Mouse (Mus musculus) ovary, postnatal 36 days (tissue): Measurements from ENCODE around the gene Stpg2.
"Not testable (repeated sequence)": the region's sequence is repeated elsewhere in the genome, so short reads cannot be mapped to it uniquely, and the experiment has no call there.

Experiments used
- DNase-seq: peaks from one replicate; pipeline ENCODE4 v3.0.0; 2022; ENCODE audit warnings: low spot score, mixed read lengths

The Stpg2 gene

GRCm38 (mm10) chr3:139205444-139205998 lies at the start of gene Stpg2:
Stpg2 (plus strand) TSS chr3:139205694.
- peak; percentile 89 for DNase-seq

DNA sequence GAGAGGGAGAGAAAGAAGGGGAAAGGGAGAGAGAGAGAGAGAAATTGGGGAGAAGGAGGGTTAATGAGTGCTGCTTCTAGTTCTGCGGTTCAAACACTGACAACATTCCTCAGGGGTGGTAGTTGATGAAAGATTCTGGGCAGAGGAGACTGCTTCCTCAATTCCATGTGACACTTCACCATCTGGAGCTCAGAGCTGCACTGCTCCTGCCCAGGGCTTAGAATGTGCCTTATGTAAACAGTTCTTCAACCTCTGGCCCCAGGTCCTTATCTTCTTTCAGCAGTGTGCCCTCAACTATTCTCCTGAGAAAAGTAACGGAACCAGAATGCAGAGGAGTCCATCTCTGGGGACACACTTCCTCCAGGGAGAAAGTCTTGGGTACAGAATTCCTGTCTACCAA lies 43.3 kb upstream of the Stpg2 start:
- DNase-seq = no peak

DNA sequence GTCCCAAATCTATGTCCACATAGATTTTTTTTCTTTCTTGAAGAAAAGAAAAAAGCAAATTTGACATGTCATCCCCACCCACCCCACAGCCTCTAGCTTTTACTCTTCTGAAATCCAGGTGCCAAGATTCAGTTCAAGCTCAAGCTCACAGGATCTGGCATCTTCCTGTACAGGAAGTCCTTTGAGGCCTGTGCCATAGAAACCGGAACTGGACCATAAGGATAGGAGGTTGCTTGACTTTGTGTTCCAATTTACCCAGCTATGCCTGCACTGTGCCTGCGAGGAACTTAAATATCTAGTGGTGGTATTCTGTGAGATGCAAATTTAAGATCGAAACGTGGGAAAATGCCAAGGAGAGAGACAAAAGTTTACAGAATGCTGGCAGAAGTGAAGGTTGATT lies 42.8 kb upstream of the Stpg2 start:
- no peak for DNase-seq

DNA sequence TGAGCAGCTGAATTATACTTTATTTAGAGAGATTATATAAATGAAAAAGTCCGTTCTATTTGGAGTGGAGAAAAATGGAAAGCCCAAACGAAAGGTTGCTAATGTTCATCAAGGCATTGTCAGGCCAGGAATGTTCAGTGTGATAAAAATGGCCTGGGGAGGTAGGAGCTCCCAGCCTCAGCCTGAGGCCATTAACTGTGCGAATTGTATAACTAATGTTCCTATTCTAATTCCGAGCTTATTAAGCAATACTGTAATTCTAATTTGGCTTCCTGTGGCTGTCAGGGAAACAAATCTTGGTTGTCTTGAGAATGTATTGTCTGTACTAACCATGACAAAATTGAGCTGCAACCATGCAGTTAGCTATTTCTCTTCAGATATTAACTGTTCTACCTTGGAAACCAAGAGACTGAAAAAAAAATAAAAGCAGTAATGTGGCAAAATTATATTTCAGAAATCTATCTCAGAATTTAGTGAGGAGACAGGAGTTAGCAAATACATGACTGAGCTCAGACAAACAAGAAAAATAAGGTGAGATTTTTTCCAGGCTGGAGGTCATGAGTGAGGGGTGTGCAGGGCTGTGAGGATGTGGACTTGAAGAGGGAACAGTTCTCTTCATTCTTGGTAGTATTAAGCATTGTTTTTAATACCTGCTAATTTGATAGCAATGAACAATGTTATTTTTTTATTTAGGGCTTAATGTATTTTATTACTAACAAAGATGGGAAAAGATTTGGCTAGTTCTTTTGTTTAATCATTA lies 36.8 kb upstream of the Stpg2 start:
- no peak for DNase-seq

DNA sequence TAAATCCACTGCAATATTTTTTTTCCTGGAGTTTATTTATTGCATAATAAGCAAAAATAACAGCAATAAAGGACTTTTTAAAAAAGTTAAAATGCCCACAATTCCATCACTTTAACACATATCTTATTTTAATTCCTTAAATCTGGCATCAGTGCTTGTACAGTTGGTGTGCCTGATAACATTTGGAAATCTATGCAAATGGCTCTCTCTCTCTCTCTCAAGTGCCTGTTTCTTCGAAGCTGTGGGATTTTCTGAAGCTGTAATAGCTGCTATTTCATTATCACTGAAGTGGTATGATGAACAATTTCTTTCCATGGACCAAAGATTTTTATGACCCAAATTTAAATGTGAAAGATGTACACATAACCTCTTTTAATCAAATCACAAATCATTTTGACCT lies 35.8 kb upstream of the Stpg2 start:
- no peak for DNase-seq

- DNase-seq = no peak
Observed at GRCm38 (mm10) chr3:139176936-139177335, 28.6 kb upstream of the Stpg2 start.

DNA sequence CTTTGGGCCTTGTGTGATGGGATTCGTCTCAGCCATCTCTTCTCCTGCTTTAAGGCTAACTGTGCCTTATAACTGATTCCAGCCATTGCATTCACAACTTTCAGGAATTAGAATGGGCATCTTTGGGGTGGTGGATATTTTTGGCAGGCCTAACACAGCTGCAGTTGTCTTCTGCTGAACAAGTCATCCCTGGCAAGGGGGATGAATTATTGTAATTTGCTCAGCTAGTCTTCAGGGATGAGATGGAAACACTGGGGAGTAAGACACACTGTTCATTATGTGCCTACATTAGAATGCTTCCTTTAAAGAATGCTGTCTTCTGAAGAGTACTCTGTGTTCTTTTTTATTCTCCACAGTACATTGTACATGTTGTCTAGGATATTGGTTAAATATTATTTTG lies 14.0 kb upstream of the Stpg2 start:
- no peak for DNase-seq

DNA sequence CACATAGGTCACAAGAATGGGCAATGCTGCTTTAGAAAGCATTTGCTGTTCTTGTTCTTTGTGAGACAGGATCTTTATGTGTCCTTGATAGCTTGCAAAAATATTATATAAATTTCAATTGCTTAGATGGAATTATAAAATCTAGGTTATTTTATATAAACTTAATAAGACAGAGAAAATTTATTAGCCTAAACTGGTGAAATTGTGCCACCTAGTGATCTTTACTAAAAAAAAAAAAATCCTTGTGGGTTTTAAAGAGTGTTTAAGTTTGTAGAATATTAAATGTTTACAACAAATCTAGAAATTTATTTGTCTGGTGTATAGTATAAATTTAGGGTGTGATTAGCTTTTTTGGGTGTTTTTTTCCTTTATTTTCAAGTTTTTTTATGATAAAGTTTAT lies 11.6 kb upstream of the Stpg2 start:
- no peak for DNase-seq

DNA sequence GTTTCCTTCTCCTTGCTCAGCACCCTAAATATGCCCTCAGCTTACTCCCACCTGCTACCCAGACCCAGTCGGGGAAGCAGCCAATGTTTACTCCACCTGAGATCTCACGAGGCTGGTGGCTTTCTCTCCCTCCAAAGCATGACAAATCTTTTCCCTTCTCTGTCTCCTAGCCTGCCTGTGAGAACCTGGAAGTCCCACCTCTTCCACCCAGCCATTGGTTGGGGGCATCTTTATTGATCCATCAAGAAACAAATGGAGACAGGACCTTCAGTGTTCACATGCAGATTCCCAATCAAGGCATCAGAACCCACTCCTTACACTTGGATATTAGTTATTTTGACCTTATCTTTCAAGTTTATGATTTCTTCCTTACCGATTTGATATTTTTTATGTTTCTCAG lies 7.1 kb upstream of the Stpg2 start:
- DNase-seq = no peak

GRCm38 (mm10) chr3:139200324-139200723 lies 5.2 kb upstream of the Stpg2 start:
- no peak for DNase-seq

DNA sequence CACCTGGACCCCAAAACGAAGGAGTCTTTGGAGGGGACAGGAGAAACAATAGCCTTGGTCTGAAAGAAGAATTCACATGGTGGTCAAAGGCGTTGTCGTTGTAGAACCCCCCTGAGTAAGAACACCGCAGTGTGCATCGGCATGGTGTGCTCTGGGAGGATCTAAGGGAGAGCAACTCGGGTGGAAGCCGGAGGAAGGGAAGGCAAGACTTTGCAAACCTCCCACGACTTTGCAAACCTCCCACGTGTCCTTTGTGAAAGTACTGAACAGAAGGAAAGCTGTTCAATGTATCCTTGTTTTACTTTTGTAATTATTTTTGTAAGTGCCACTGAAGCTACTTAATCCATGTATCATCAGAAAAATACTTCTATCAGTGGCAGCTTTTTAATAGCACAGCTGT lies 11.5 kb downstream of the Stpg2 start:
- no peak for DNase-seq

- DNase-seq = no peak
Observed at GRCm38 (mm10) chr3:139225123-139225522, 19.6 kb downstream of the Stpg2 start.

- no peak for DNase-seq
Observed at GRCm38 (mm10) chr3:139226811-139227210, 21.3 kb downstream of the Stpg2 start.

GRCm38 (mm10) chr3:139245219-139245618 lies 39.7 kb downstream of the Stpg2 start:
- DNase-seq = no peak

GRCm38 (mm10) chr3:139246508-139246907 lies 41.0 kb downstream of the Stpg2 start:
- DNase-seq = no peak

- not testable (repeated sequence) for DNase-seq
Observed at GRCm38 (mm10) chr3:139262359-139262758, 56.9 kb downstream of the Stpg2 start.

GRCm38 (mm10) chr3:139297909-139298308 lies 92.4 kb downstream of the Stpg2 start:
- DNase-seq = no peak

GRCm38 (mm10) chr3:139308078-139308809 lies 102.8 kb downstream of the Stpg2 start:
- DNase-seq = no peak

DNA sequence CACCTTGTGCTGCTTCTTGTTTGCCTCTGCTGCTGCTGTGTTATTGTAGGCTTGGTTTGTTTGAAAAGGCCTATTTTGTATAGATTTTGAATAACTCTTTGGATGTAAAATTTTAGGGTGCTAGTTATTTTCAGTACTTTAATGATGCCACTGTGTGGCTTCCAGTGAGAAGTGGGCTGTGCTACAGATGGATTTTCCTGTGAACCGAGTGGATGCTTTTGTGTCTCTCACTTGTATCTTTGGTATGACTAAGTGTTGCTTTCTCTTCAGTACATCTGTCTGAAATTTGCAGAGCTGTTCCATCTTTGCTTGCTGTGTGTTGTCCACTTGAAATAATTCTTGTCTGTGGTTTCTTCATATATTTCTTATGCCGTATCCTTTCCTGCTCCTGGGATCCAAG lies 106.2 kb downstream of the Stpg2 start:
- no peak for DNase-seq

GRCm38 (mm10) chr3:139380494-139380893 lies 175.0 kb downstream of the Stpg2 start:
- DNase-seq = no peak

DNA sequence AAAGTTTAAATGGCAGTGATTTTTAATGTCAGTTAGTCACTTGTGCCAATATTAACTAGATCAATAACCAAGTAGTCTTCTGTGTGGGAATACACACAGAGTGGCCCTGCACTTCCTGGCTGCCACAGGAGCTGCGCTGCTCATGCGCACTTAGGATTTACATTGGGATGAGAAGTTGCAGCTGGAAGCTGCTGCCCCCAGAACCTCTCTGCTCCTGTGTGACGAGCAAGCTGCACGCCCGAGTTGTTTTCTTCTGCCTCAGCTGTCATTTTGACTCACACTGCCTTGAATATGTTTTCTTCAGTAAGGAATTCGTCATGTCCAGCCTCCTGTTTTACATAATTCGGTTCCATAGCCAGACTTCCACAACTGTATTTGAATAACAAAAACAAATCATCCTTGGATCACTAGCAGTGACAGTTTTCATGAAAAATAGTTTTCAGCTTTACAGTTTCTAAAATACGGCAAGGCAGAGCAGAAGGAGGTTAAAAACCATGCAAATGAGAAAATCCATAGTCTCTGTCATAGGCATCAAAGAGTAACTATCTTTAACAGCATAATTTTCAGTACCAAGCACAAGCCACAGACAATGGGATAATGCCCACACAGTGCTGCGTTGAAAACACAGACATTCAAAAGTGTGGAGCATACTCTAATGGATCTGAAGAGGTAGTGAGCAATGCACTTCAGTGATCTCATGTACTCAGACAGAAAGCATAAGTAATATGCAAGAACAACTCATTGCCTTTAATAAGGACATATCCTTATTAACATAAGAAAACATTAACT lies 191.8 kb downstream of the Stpg2 start:
- no peak for DNase-seq

GRCm38 (mm10) chr3:139404673-139405072 lies 199.2 kb downstream of the Stpg2 start:
- DNase-seq = no peak
